Mouse (Mus musculus): ENCODE measurements around the gene Rhoh.

Rhoh gene

DNA sequence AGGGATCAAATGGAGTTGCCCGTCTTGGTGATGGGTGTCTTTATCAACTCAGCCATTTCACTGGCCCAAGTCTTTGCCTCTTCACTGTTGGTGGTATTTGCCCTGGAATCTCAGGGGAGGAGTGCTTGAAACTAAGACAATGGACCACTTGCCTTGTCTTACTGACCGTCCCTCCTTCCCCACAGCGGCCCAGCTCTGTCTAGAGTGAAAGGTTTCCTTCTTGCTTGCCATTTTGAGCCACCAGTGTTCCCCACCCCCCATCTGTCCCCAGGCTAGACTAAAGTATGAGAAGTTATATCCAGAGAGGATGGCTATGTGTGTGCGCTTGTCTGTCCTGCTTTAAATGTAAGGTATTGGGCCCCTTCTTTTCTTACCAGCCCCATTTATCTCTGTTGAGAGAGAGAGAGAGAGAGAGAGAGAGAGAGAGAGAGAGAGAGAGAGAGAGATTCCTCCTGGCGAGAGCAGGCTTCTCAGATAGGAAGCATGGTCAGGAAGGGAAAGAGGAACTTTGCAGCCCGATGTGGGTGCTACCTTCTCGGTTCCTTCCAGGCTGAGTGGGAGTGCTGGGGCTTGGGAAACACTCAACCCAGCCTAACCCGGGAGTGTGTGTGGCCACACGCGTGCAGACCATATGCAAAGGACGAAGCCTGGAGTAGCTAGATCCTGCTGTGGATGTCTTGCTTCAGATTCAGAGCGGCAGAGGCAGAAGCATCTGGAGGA, 572 bp upstream of the Rhoh start:
- no peak for DNase-seq (ENCODE audit: low spot score in 2 of 2)

DNA sequence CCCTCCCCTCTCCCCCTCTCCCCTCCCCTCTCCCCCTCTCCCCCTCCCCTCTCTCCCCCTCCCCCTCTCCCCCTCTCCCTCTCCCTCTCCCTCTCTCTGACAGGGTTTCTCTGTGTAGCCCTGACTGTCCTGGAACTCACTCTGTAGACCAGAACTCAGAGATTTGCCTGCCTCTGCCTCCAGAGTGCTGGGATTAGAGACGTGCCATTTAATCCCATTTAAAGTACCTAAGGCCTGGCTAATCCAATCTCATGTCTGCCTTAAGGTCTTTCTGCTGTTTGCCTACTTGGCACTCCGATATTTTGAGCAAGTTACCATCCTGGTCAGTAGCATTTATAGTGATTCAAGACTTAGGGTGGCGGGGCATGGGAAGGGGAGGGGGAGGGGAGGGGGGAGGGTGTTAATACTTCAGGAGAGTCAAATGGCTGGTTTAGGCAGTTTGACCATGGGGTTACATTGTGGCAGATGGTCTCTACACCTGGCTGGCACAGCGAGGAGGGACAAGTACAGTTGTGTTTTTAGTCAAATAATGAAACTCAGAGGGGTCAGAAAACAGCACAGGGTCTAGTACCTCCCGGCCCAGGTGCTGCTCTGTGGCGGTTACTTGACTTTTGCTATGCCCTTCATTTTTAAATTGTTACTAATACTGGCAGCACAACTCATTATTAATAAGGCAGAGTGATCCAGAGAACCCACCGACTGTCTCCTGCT, 1.4 kb downstream of the Rhoh start:
- DNase-seq (ENCODE audit: low spot score in 2 of 2) = no peak

DNA sequence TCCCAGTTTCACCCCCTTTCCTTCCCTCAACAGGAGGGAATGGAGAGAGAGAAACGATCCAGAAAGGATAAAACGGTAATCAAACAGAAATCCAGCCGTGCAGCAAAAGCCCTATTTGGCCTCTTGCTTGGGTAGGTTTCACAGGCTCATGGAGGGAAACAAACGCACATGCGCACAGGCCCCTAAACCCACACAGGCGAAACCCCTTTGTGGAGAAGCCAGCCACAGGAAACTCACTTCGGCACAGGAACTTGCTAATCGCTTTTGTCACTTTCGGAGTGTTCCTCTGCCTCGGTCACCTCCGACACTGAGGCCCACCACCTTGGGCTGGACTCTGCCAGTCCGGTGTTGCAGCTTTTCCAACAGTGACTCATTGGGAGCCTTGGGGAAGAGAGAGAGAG, 2.3 kb downstream of the Rhoh start:
- DNase-seq (ENCODE audit: low spot score in 2 of 2) = no peak

DNA sequence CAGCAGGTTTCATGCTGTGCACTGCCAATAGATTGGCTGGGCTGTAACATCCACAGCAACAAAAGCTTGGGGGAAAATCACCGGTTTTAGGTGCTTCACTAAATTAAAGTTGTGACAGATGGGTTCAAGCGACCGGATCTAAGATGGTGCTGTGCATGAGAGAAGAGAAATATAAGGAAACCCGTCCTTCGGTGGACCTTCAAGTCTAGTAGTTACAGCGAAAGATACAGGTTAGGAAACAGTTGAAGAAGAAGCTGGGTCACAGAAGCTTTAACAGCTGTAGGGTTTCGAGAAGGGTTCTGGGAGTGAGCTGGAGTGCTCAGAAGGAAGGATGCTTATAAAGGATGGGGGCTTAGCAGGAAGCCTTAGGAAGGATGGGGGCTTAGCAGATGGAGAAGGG, 3.5 kb downstream of the Rhoh start:
- no peak for DNase-seq (ENCODE audit: low spot score in 2 of 2)

- no peak for DNase-seq (ENCODE audit: low spot score in 2 of 2)
Measured at GRCm38 (mm10) chr5:65864946-65865345, 3.9 kb downstream of the Rhoh start.

DNA sequence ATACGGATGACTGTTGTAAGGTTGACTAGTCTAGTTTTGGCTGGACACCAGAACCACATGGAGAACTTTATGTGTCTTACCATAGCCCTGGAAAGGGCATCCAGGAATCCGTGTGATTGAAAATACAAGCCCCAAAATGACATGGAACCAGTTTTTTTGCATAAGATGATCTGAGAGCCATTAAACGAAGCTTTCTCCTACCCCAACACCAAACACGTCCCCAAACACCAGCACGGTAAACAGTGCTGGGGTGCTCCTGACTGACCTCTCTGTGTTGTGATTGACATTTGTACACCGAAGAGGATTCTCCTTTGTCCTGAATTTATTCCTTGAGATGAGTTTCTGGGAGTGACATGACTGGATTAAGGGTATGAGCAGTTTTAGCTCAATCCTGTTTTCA, 5.6 kb downstream of the Rhoh start:
- no peak for DNase-seq (ENCODE audit: low spot score in 2 of 2)

DNA sequence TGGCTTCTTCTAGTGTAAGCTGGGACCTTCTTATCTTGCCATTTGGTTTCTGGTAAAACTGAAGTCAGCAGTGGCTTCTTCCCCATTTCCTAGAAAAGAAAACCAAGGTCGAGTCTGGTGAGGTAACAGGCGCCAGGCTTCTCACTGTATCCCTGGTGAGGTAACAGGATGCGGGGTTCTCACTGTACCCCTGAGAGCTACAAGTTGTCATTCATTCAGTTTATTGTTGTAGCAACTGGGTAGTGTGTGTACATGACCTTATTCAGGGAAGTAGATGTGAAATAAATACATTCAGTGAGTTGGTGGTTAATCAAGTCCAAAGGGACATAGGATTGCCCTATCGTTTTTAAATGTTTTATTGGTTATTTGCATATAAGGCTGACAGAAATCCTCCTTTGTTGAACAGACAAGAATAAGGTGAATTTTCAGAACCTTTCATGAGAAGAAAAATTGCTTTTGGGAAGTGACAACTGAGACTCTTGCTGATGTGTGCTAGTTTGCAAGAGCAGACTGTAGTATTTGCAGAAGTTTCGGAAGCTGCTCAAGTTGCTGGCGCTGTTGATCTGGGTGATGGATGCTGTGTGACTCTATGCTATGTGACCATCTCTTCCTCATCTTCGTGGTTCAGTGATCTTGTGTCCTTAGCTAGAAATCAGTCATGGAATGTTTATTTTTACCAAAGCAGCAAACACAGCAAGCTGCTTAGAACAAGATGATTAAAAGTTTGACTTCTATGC, 6.5 kb downstream of the Rhoh start:
- DNase-seq (ENCODE audit: low spot score in 2 of 2) = no peak

DNA sequence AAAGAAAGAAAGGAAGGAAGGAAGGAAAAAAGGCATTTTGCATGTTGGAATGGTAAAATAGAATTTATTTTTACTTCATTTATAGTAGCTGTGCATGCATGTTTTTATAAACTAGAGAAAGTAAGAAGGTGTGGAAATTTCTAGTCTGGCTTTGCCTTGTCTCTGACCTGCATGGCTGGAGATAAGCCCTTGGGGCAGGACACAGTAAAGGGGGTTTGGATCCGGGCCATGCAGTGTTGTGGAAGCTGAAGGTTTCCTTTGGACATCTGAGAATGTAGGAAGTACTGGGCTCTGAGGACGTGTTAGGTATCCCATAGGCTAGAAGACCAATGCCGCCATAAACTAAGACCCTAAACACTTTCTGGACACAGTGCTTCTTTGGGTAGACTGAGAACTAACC, 7.4 kb downstream of the Rhoh start:
- DNase-seq (ENCODE audit: low spot score in 2 of 2) = no peak

- no peak for DNase-seq (ENCODE audit: low spot score in 2 of 2)
Measured at GRCm38 (mm10) chr5:65869660-65870059, 8.6 kb downstream of the Rhoh start.

- no peak for DNase-seq (ENCODE audit: low spot score in 2 of 2)
Measured at GRCm38 (mm10) chr5:65871276-65871875, 10.4 kb downstream of the Rhoh start.

GRCm38 (mm10) chr5:65873212-65873611, 12.2 kb downstream of the Rhoh start:
- DNase-seq (ENCODE audit: low spot score in 2 of 2) = no peak

GRCm38 (mm10) chr5:65875269-65875668, 14.3 kb downstream of the Rhoh start:
- DNase-seq (ENCODE audit: low spot score in 2 of 2) = no peak

DNA sequence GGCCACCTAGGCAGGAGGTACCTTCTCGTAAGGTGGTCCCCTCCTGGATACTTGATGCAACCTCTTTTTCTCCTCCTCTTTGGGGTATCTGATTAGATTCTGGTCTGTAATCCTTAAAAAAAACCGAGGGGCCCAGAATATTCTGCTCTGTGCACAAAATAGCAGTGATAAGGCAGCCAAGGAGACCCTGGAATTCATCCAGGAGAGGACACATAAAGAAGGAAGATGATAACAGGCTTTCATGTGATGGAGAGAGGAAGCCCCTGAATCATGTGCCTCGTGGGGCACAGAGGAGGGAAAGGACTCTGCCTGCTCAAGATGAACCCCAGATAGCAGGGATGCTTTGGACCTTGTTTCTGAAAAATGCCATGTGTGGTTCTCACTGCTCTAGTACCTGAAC, 17.4 kb downstream of the Rhoh start:
- no peak for DNase-seq (ENCODE audit: low spot score in 2 of 2)

DNA sequence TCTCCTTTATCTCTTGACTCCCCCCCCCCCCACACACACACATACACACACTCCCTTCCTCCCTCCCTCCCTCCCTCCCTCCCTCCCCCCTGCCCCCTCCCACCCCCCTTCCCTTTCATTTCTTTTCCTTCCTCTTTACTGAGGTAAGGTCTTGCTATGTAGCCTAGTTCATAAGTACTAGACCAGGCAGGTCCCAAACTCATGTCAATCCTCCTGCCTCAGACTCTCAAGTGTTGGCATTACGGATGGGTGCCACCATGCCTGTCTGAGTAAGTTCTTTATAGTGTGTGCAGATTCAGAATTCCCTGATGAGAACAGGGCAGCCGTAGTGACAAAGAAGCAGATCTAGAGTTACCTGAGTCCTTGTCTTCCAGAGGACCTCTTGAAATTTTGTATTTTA, 20.2 kb downstream of the Rhoh start:
- DNase-seq (ENCODE audit: low spot score in 2 of 2) = no peak

GRCm38 (mm10) chr5:65882476-65883205, 21.6 kb downstream of the Rhoh start:
- no peak for DNase-seq (ENCODE audit: low spot score in 2 of 2)

DNA sequence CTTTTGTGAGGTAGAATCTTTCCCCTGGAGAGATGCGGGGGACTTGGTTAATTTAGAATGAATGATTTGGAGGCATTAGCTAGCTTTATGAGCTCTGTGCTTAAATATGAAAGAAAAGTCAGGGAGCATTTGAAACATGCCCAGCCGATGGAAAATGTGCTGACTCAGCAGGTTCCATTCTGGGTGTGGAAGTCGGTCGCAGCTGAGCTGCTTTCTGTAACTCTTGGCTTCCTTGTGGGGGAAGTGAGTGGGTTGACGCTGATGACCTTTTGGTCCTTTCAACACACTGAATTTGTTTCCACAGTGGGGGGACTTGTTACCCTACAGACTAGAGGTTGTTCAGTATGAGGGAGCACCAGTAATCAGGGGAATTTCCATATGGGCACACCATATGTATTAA, 22.3 kb downstream of the Rhoh start:
- no peak for DNase-seq (ENCODE audit: low spot score in 2 of 2)

GRCm38 (mm10) chr5:65885699-65886443, 24.9 kb downstream of the Rhoh start:
- DNase-seq (ENCODE audit: low spot score in 2 of 2) = no peak

GRCm38 (mm10) chr5:65888102-65888501, 27.1 kb downstream of the Rhoh start:
- no peak for DNase-seq (ENCODE audit: low spot score in 2 of 2)

GRCm38 (mm10) chr5:65888998-65889397, 28.0 kb downstream of the Rhoh start:
- DNase-seq (ENCODE audit: low spot score in 2 of 2) = no peak

DNA sequence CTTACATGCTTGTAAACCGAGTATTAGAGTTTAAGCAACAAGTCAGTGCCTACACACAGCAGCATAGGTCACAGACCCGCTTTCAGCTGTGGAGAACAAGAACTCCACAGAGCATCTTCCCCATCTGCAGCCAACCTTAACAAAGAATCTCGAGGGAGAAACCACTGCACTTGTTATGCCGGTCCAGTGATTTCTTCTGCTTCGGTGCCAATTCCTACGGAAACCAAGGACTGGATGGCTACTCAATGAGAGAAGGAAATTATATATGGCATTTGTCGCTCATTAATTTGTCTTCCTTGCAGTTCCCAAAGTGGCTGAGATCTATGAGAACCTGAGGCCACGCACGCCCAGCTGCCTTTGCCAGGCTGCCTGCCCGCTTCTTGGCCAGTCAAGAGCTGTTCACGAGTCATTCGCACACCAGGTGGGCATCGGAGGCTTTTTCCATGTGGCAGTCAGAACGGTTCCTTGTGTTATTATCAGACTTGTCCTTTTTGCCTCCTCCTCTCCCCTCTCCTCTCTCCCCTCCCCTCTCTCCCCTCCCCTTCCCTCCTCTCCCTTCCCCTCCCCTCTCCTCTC, 30.3 kb downstream of the Rhoh start:
- no peak for DNase-seq (ENCODE audit: low spot score in 2 of 2)

Measured in frontal cortex, postnatal 25 days (tissue).